Mouse (Mus musculus) layer of hippocampus, postnatal 36 days (tissue): Measurements from ENCODE around the gene Mex3a. TPM values are rescaled to one million over a fixed set of nuclear protein-coding genes. Genes with fewer than 3 reads are reported as not detected.
A peak's percentile ranks its signal among the peaks of the same experiment; 100 is the strongest.

ENCODE experiments used
- DNase-seq, 2 experiments: peaks; one replicate each; pipeline ENCODE4 v3.0.0; 2022
- total RNA-seq, 2 experiments: library from RNA; stranded (reverse); gene quantifications; 2 replicates each; pipeline ENCODE4 v1.2.3; 2021

The Mex3a gene
- total RNA-seq, 2 experiments from 2014 or later: 4.0 to 4.4 TPM

DNA sequence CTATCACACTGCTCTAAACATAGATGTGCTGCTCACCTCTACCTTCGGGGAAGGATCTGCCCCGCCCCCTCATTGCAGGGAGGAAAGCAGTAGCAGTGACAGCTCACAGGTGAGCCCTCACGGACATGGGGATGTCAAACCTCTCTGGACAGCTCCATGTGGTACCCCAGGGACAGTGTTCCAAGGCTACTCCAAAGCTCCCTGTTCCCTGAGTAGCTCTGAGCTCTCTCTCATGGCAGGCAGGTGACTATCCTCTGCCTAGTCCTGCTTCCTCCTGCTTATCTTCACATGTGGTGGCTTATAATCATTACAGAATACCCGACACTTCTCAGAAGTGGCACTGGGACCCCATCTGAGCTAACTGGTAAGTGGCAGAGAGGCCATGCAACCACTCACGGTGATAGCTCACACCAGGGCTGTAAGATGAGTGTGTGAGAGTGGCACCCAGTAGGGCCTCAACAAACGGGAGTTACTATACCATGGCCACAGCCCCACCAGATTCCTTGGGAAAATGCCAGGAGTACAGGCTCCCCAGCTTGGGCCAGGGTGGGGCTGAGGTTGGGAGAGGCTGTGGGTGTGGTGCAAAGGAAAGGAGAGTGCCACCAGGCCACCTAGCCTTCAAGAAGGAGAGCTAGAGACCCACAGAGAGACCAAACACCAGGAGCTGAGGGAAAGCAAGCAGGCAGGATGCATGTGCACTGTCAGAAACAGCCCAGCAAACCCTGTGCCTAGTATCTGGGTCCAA lies 14.7 kb downstream of the Mex3a start:
- no peak for DNase-seq

GRCm38 (mm10) chr3:88548180-88548917 lies 16.2 kb downstream of the Mex3a start, which contains the start of gene Rab25:
Gene Rab25, minus strand, starts transcription at chr3:88548300.
- no peak for DNase-seq

DNA sequence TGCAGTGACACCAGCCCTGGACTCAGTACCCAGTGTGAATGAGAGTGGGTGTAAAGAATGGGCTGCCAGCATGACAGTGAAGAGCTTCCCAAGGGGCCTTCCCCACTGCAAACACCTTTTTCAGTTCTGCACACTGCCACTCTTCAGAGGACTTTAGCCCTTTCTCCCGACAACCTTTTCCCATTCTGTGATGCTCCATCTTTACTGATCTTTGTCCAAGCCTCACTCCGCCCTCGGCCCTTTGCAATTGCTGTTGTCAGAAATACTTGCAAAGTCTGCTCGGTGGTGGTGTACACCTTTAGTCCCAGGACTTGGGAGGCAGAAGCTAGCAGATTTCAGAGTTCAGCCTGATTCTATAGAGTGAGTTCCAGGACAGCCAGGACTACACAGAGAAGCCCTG lies 19.4 kb downstream of the Mex3a start:
- DNase-seq: no peak

- DNase-seq: no peak
Measured at GRCm38 (mm10) chr3:88552082-88552645, 20.0 kb downstream of the Mex3a start.

GRCm38 (mm10) chr3:88552676-88553524 lies 20.7 kb downstream of the Mex3a start, which contains the start of gene Lamtor2:
Gene Lamtor2, minus strand, starts transcription at chr3:88553074.
- DNase-seq: peak; percentile 98

- DNase-seq: peak; percentile 89 to 90
Measured at GRCm38 (mm10) chr3:88553525-88553879, 21.3 kb downstream of the Mex3a start, which contains the start of gene Ubqln4. Gene Ubqln4, plus strand, starts transcription at chr3:88553758.

DNA sequence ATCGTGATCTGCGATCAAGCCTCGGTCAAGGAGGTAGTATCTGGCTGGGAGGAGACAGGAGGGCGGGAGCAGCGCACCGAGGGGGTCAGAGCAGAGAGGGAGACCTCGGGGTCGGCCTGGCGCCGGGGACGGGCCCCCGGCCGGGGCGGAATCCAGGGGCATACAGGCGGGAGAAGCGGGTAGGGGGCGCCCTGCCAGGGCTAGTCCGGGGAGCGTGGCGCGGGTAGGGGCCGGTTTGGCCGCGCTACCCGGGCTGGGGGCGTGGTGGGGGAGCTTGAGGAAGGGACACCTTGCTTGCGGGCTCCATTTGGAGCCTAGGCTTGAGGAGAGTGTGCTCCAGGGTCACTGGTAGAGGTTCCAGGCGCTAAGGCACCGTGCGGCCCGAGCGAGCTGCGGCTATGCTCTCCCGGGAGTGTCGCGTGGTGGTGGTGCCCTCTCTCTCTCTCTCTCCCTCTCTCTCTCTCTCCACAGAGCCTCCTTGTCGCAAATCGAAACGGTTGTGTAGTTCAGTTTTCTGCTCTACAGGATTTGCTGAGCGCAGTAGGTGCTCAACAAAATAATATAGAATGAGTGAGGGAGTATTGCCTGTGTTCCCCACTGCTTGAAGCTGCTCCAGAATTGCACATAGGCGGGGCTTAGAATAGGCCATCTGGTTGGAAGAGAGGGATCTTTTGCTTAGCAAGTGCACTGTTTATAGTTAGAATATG lies 21.8 kb downstream of the Mex3a start:
- DNase-seq: peak; percentile 23 to 53

DNA sequence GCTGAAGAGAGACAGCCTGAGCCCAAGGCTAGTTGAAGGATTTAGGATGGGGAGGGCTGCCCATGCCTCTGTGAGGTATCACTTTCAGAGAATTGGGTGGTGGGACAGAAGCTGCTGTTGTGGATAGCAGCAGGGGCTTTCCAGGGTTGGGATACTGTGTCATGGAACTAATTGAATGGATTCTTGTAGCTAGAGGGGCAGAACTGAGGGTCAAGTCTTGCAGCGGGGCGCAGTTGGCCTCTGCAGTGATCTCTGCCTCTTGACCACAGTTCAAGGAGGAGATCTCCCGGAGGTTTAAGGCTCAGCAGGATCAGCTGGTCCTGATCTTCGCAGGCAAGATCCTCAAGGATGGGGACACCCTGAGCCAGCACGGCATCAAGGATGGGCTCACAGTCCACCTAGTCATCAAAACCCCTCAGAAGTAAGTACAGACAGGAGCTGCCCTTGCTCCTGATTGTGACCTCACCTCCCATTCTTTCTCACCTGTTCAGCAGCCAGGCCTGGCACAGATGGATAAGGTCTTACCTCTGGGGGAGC lies 22.9 kb downstream of the Mex3a start:
- no peak for DNase-seq

DNA sequence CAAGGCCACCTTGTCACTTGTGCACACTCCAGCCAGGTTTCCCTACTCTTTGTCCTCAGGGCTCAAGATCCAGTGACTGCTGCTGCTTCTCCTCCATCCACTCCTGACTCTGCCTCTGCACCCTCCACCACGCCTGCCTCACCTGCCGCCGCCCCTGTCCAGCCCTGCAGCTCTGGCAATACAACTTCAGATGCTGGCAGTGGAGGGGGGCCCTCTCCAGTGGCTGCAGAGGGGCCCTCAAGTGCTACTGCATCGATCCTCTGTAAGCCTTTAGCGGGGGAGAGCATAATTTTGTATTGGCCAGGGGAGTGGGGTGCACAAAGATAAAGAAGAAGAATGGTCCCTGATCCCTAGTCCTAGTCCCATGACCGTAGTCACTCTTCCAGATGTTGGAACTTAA lies 23.5 kb downstream of the Mex3a start:
- no peak for DNase-seq

GRCm38 (mm10) chr3:88556616-88557015 lies 24.4 kb downstream of the Mex3a start:
- DNase-seq: no peak

DNA sequence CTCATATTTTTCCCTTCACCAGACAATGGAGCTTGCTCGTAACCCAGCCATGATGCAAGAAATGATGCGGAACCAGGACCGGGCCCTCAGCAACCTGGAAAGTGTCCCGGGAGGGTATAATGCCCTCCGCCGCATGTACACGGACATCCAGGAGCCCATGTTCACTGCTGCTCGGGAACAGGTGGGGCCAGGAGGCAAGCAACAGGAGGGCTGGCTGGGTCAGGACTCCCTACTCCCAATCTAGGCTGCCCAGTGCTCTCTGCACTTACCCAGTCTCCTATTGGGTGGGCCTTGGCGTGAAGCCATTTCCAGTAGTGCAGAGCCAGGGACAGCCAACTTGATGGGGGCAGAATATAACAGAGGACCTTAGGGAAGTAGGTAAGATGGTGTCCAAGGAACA lies 27.4 kb downstream of the Mex3a start:
- DNase-seq: no peak

GRCm38 (mm10) chr3:88561989-88562388 lies 29.8 kb downstream of the Mex3a start:
- DNase-seq: no peak

- DNase-seq: no peak
Measured at GRCm38 (mm10) chr3:88563442-88563841, 31.2 kb downstream of the Mex3a start.

GRCm38 (mm10) chr3:88563966-88564365 lies 31.8 kb downstream of the Mex3a start:
- no peak for DNase-seq

DNA sequence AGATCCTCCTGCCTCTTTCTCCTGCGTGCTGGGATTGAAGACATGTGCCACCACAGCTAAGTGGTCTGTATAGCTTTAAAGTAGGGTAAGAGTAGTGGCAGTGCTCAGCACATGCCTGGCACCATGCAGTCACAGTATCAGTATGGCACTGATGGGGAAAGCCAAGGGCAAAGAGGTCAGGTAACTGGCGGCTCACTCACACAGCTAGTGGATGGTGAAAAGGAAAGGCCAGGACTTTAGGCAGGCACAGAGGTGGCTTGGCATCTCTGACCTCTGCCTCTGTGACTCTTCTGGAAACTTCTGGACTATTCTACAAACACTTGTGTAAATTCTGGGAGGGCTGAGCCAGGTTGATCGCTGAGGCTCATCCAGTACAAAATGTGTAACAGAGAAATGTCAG lies 33.9 kb downstream of the Mex3a start:
- DNase-seq: no peak

- DNase-seq: no peak
Measured at GRCm38 (mm10) chr3:88566536-88567061, 34.4 kb downstream of the Mex3a start.

DNA sequence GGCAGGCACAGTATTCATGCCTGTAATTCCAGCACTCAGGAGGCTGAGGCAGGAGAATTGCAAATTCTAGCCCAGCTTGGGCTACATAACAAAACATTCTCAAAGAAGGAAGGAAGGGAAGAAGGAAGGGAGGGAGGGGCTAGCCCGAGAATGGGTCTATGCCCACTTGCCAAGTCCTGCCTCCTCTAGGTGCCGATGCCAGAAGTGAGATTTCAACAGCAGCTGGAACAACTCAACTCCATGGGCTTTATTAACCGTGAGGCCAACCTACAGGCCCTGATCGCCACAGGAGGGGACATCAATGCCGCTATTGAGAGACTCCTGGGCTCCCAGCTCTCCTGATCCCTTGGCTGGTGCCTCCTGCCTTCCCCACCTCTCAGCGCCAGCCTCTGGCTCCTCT lies 35.7 kb downstream of the Mex3a start:
- DNase-seq: no peak

- no peak for DNase-seq
Measured at GRCm38 (mm10) chr3:88568615-88569014, 36.4 kb downstream of the Mex3a start.

DNA sequence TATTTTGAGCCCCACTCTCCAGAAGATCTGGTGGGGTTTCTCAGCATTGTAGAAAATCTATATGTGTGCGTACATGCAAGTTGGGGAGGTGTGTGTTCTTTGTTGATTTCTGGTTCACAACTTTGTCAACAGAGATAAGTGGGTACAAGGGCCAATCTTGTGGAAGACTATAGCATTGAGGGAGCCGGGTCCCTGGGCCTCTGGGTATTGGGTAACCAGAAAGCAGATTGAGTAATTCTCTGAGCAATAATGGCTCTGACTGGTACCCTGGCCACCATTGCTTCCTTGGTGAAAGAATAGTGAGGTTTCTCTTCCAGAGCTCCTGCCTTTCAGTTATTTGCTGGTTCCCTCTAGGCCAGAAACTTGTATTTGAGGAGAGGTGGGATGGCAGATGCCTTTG lies 36.9 kb downstream of the Mex3a start:
- DNase-seq: no peak

GRCm38 (mm10) chr3:88569694-88570093 lies 37.5 kb downstream of the Mex3a start:
- DNase-seq: no peak

- no peak for DNase-seq
Measured at GRCm38 (mm10) chr3:88570341-88570740, 38.1 kb downstream of the Mex3a start.
